Mouse (Mus musculus): Measurements from ENCODE around the gene Celf5. TPM values are rescaled to one million over a fixed set of nuclear protein-coding genes. Genes with fewer than 3 reads are reported as not detected.

Celf5 gene
- polyA plus RNA-seq, 1 experiment from 2014 or later, result 0.99 TPM

GRCm38 (mm10) chr10:81414682-81415081 lies 67.8 kb downstream of the Celf5 start:
- H3K27me3 ChIP-seq, result no peaks in the 10 kb centered on the region
- ChIA-PET CTCF (no interaction called here), POLR2A (no interaction called here)
- in situ Hi-C loops (cut with MboI; ENCODE audit: low pct_unique_long_range_greater_than_20kb), result no loop called here
- ATAC-seq (no peak), DNase-seq (ENCODE audit: low read depth, low spot score) (no peak)
- TF ChIP-seq CTCF (IDR thresholded peaks at IDR 0.05), result no peak

- no peak for TF ChIP-seq CTCF (IDR thresholded peaks at IDR 0.05)
- ATAC-seq, result no peak
- ChIA-PET CTCF (no interaction called here), POLR2A (no interaction called here)
- no peak for DNase-seq (ENCODE audit: low read depth, low spot score)
- in situ Hi-C loops (cut with MboI; ENCODE audit: low pct_unique_long_range_greater_than_20kb), result no loop called here
- no peaks in the 10 kb centered on the region for H3K27me3 ChIP-seq
These were observed 68.9 kb downstream of the Celf5 start for GRCm38 (mm10) chr10:81413310-81414261.

- ATAC-seq, result no peak
- CTCF ChIA-PET, result no interaction called here
- DNase-seq (ENCODE audit: low read depth, low spot score), result no peak
- TF ChIP-seq CTCF (IDR thresholded peaks at IDR 0.05), result no peak
- no peaks in the 10 kb centered on the region for H3K27me3 ChIP-seq
- in situ Hi-C loops (cut with MboI; ENCODE audit: low pct_unique_long_range_greater_than_20kb), result no loop called here
- POLR2A ChIA-PET, result no interaction called here
These were observed 69.8 kb downstream of the Celf5 start for GRCm38 (mm10) chr10:81412586-81413309.

- no peaks in the 10 kb centered on the region for H3K27me3 ChIP-seq
- TF ChIP-seq CTCF (IDR thresholded peaks at IDR 0.05), result no peak
- POLR2A ChIA-PET, result no interaction called here
- ATAC-seq (no peak), DNase-seq (ENCODE audit: low read depth, low spot score) (no peak)
- CTCF ChIA-PET, result interaction anchor here (1.0 to 1.7 kb wide), 2 partner anchors 11 to 22 kb away, joined by 3 to 5 read pairs; no protein-coding TSS in a partner anchor
- in situ Hi-C loops (cut with MboI; ENCODE audit: low pct_unique_long_range_greater_than_20kb), result no loop called here
These were observed 70.8 kb downstream of the Celf5 start for GRCm38 (mm10) chr10:81411471-81412400.

GRCm38 (mm10) chr10:81410981-81411380 lies 71.5 kb downstream of the Celf5 start:
- ChIA-PET POLR2A (no interaction called here), CTCF (interaction anchor here (1.0 to 1.7 kb wide), 2 partner anchors 12 to 21 kb away, joined by 3 to 5 read pairs; no protein-coding TSS in a partner anchor)
- ATAC-seq (no peak), DNase-seq (ENCODE audit: low read depth, low spot score) (no peak)
- in situ Hi-C loops (cut with MboI; ENCODE audit: low pct_unique_long_range_greater_than_20kb), result no loop called here
- no peak for TF ChIP-seq CTCF (IDR thresholded peaks at IDR 0.05)
- no peaks in the 10 kb centered on the region for H3K27me3 ChIP-seq

GRCm38 (mm10) chr10:81410350-81410749 lies 72.2 kb downstream of the Celf5 start:
- POLR2A ChIA-PET, result no interaction called here
- DNase-seq (ENCODE audit: low read depth, low spot score), result no peak
- no peaks in the 10 kb centered on the region for H3K27me3 ChIP-seq

GRCm38 (mm10) chr10:81409330-81409729 lies 73.2 kb downstream of the Celf5 start:
- no peak for TF ChIP-seq CTCF (IDR thresholded peaks at IDR 0.05)
- no peak for ATAC-seq
- ChIA-PET CTCF (no interaction called here), POLR2A (interaction anchor here (0.6 kb wide), 1 partner anchor 146 kb away, joined by 3 read pairs; no protein-coding TSS in a partner anchor)
- H3K27me3 ChIP-seq, result no peaks in the 10 kb centered on the region
- DNase-seq (ENCODE audit: low read depth, low spot score), result no peak
- in situ Hi-C loops (cut with MboI; ENCODE audit: low pct_unique_long_range_greater_than_20kb), result no loop called here

More at GRCm38 (mm10) chr10:81410350-81410749, 72.2 kb downstream of the Celf5 start:
- CTCF ChIA-PET, result interaction anchor here (1.7 kb wide), 1 partner anchor 21 kb away, joined by 5 read pairs; no protein-coding TSS in a partner anchor
- in situ Hi-C loops (cut with MboI; ENCODE audit: low pct_unique_long_range_greater_than_20kb), result no loop called here
- no peak for TF ChIP-seq CTCF (IDR thresholded peaks at IDR 0.05)
- ATAC-seq, result no peak

Other genes starting within 250 kb of the Celf5 start
- 11.7 TPM for gene Zfr2, start 249.6 kb downstream of the Celf5 start, polyA plus RNA-seq (2021)
- 1.5 TPM for gene Matk, start 229.8 kb downstream of the Celf5 start, polyA plus RNA-seq (2021)
- 98.3 TPM for gene Mrpl54, start 215.8 kb downstream of the Celf5 start, polyA plus RNA-seq (2021)
- 71.4 TPM for gene Apba3, start 215.7 kb downstream of the Celf5 start, polyA plus RNA-seq (2021)
- gene Tjp3, start 191.1 kb downstream of the Celf5 start, polyA plus RNA-seq (2021), result 6.5 TPM
- gene Pip5k1c, start 189.7 kb downstream of the Celf5 start, polyA plus RNA-seq (2021), result 51.5 TPM
- gene Cactin, start 161.6 kb downstream of the Celf5 start, polyA plus RNA-seq (2021), result 34.5 TPM
- not detected for gene Tbxa2r, start 154.0 kb downstream of the Celf5 start, polyA plus RNA-seq (2021)
- gene Gipc3, start 139.4 kb downstream of the Celf5 start, polyA plus RNA-seq (2021), result 0.46 TPM
- gene Hmg20b, start 132.2 kb downstream of the Celf5 start, polyA plus RNA-seq (2021), result 118 TPM
- 23.9 TPM for gene Mfsd12, start 125.2 kb downstream of the Celf5 start, polyA plus RNA-seq (2021)
- 2.7 TPM for gene 4930404N11Rik, start 116.9 kb downstream of the Celf5 start, polyA plus RNA-seq (2021)
- gene Fzr1, start 104.2 kb downstream of the Celf5 start, polyA plus RNA-seq (2021), result 62.1 TPM
- 83.4 TPM for gene Dohh, start 98.3 kb downstream of the Celf5 start, polyA plus RNA-seq (2021)
- 2.4 TPM for gene Gm48551, start 98.2 kb downstream of the Celf5 start, polyA plus RNA-seq (2021)
- gene Gm48552, start 93.7 kb downstream of the Celf5 start, polyA plus RNA-seq (2021), result 0.76 TPM
- 0.18 TPM for gene Smim24, start 89.7 kb downstream of the Celf5 start, polyA plus RNA-seq (2021)
- 41.8 TPM for gene Nfic, start 27.1 kb downstream of the Celf5 start, polyA plus RNA-seq (2021)
- 104 TPM for gene Ncln, start 13.7 kb upstream of the Celf5 start, polyA plus RNA-seq (2021)
- 0.03 TPM for gene S1pr4, start 17.4 kb upstream of the Celf5 start, polyA plus RNA-seq (2021)
- gene Gna15, start 41.5 kb upstream of the Celf5 start, polyA plus RNA-seq (2021), result not detected
- 76.2 TPM for gene Gna11, start 62.5 kb upstream of the Celf5 start, polyA plus RNA-seq (2021)
- 1,239 TPM for gene Aes, start 76.8 kb upstream of the Celf5 start, polyA plus RNA-seq (2021)
- 46.4 TPM for gene Tle2, start 91.9 kb upstream of the Celf5 start, polyA plus RNA-seq (2021)
- 7.5 TPM for gene Tle6, start 118.4 kb upstream of the Celf5 start, polyA plus RNA-seq (2021)
- gene BC025920, start 123.6 kb upstream of the Celf5 start, polyA plus RNA-seq (2021), result 1.1 TPM
- gene Sirt6, start 145.1 kb upstream of the Celf5 start, polyA plus RNA-seq (2021), result 21.7 TPM
- gene Ankrd24, start 145.8 kb upstream of the Celf5 start, polyA plus RNA-seq (2021), result 21.5 TPM
- 2.5 TPM for gene Gm10778, start 166.3 kb upstream of the Celf5 start, polyA plus RNA-seq (2021)
- 4.6 TPM for gene Zfp433, start 222.1 kb upstream of the Celf5 start, polyA plus RNA-seq (2021)